Mouse (Mus musculus) ES-E14 (cell line): ENCODE measurements around the gene Gtf2f1. TPM values are rescaled to one million over a fixed set of nuclear protein-coding genes. Genes with fewer than 3 reads are reported as not detected.

ENCODE experiments used
- DNase-seq: peaks from one replicate; pipeline ENCODE4 v3.0.0-alpha.2; 2013; ENCODE audit warnings: low read depth, low spot score
- H3K27ac ChIP-seq: 2 replicates; pipeline ENCODE4 v1.5.1; 2012; ENCODE audit warnings: low read depth, mild to moderate bottlenecking, low read length, moderate library complexity, mixed read lengths; ENCODE audit not compliant: poor library complexity, insufficient read depth, severe bottlenecking
- H3K36me3 ChIP-seq: 2 replicates; pipeline ENCODE4 v1.6.1; 2012; ENCODE audit warnings: mild to moderate bottlenecking, low read length, moderate library complexity, mixed read lengths; ENCODE audit not compliant: control insufficient read depth, poor library complexity, insufficient read depth, severe bottlenecking
- H3K4me1 ChIP-seq, 2 experiments: fragments of 150-350 bp in 1 of 2; sonication (generic) in 1 of 2; 2 replicates each; pipeline ENCODE4 v1.6.1; 2012; ENCODE audit warnings: low read length in 2 of 2, mild to moderate bottlenecking in 1 of 2, mixed read lengths in 1 of 2; ENCODE audit not compliant: control insufficient read depth in 2 of 2, insufficient read depth in 2 of 2, poor library complexity in 1 of 2
- H3K4me3 ChIP-seq, 2 experiments: fragments of 150-350 bp in 1 of 2; sonication (generic) in 1 of 2; 2 replicates each; pipeline ENCODE4 v1.5.1; 2012; ENCODE audit warnings: low read length in 2 of 2, low read depth in 1 of 2, mild to moderate bottlenecking in 1 of 2, mixed read lengths in 1 of 2; ENCODE audit not compliant: insufficient read depth in 1 of 2, poor library complexity in 1 of 2, severe bottlenecking in 1 of 2
- H3K9ac ChIP-seq: 2 replicates; pipeline ENCODE4 v1.6.1; 2012; ENCODE audit warnings: low read depth, mild to moderate bottlenecking, low read length, mixed read lengths; ENCODE audit not compliant: poor library complexity, insufficient read depth, severe bottlenecking
- H3K9me3 ChIP-seq: fragments of 150-350 bp; sonication (generic); 2 replicates; pipeline ENCODE4 v1.6.1; 2012; ENCODE audit warnings: low read depth, mild to moderate bottlenecking, low read length; ENCODE audit not compliant: control insufficient read depth, insufficient read depth
- CHD2 ChIP-seq: IDR thresholded peaks from 2 replicates; pipeline ENCODE4 v1.6.1; 2014; ENCODE audit warnings: mild to moderate bottlenecking, low read depth, low read length, inconsistent platforms
- HCFC1 ChIP-seq: IDR thresholded peaks from 2 replicates; pipeline ENCODE4 v1.6.1; 2012; ENCODE audit warnings: low read length, inconsistent platforms, borderline replicate concordance; ENCODE audit not compliant: insufficient read depth
- MAFK ChIP-seq: IDR thresholded peaks from 2 replicates; pipeline ENCODE4 v1.6.1; 2014; ENCODE audit warnings: mild to moderate bottlenecking, low read depth, low read length, inconsistent platforms; ENCODE audit not compliant: insufficient read depth
- ZC3H11A ChIP-seq: IDR thresholded peaks from 2 replicates; pipeline ENCODE4 v1.6.1; 2012; ENCODE audit warnings: low read depth, mild to moderate bottlenecking, inconsistent platforms, low read length, borderline replicate concordance
- ZNF384 ChIP-seq: IDR thresholded peaks from 2 replicates; pipeline ENCODE4 v1.6.1; 2012; ENCODE audit warnings: low read depth, low read length, inconsistent platforms
- in situ Hi-C, 2 experiments: fragments of 600-800 bp; cut with MboI; formaldehyde crosslinking; loops; one replicate each; pipeline ENCODE4 v1.15.1; 2025; ENCODE audit warnings: low sequenced_read_pairs in 2 of 2, inconsistent platforms in 1 of 2; ENCODE audit not compliant: unreplicated experiment in 2 of 2
- total RNA-seq: library from RNA; depleted of rRNA; stranded (reverse); fragments of 300-350 nt; gene quantifications from 2 replicates; pipeline ENCODE4 v1.2.3, GENCODE M21; 2012

Gtf2f1 gene
- total RNA-seq, 1 experiment = 101 TPM

DNA sequence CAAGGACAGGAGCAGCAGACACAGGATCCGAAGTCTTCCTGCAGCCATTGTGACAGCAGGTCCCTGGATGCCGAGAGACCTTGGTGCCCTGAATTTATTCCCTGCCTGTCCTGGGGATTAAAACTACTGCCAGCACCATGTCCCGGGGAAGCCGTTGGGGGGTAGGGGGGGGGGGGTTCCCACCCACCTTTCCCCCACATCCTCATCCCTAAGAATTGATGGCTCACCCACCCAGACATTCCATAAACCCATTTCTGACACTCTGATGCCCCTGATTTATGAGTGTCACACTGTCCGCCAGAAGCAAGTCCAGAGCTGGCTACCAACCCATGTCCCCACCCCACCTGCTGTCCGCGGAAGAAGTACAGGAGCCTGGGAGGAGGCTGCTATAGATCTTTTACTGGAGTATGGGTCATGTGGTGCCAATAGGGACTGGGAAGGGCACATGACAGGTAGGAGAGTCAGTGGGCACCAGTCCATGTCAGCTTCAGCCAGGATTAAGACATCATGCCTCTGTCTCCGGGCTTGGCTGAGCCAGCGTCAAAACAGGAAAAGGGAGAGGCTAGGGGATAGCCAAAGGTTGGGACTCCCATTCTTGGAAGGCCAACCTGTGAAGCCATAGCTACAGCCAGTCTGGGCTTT, 11.0 kb downstream of the Gtf2f1 start, which contains the start of gene Pspn:
TSS of gene Pspn (minus strand) at position 51 of the 642 bp plus-strand sequence.
- no peak within 1 kb of the TSS for H3K4me3 ChIP-seq
- H3K4me1 ChIP-seq = peaks cover 0 to 7% of the 10 kb centered on the region in 2 experiments; a peak in 1 of 4 replicates
- H3K9me3 ChIP-seq = no peaks in the 10 kb centered on the region
- no peak for DNase-seq
- H3K9ac ChIP-seq = no peak within 1 kb of the TSS
- in situ Hi-C loops = no loop called here
- H3K36me3 ChIP-seq = peaks cover 41% of the 10 kb centered on the region
- no peak for TF ChIP-seq MAFK
- TF ChIP-seq HCFC1 = no peak
- no peak for TF ChIP-seq ZNF384
- TF ChIP-seq CHD2 = no peak
- no peak for TF ChIP-seq ZC3H11A
- H3K27ac ChIP-seq = no peak within 1 kb of the TSS

DNA sequence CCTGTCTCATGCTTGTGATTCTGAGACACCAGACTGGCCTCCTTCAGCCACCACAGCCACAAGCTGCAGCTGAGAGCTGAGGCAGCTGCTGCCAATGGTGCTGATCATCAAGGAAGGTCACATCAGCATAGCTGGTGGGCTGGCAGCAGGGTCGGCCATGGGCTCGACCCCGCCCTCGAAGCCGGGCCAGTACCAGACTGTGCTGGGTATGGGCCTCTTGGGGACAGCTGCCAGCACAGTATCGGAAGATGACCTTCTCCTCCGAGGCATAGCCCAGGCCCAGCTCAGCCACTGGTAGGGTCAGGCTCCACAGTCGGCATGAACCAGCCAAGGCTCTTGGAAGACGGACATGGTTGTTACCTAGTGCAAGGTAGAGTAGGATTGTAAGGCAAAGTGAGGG, 11.7 kb downstream of the Gtf2f1 start:
- in situ Hi-C loops = no loop called here
- peaks cover 44% of the 10 kb centered on the region for H3K36me3 ChIP-seq
- TF ChIP-seq ZNF384 = no peak
- no peak for TF ChIP-seq CHD2
- no peak for TF ChIP-seq ZC3H11A
- TF ChIP-seq MAFK = no peak
- no peak for TF ChIP-seq HCFC1

DNA sequence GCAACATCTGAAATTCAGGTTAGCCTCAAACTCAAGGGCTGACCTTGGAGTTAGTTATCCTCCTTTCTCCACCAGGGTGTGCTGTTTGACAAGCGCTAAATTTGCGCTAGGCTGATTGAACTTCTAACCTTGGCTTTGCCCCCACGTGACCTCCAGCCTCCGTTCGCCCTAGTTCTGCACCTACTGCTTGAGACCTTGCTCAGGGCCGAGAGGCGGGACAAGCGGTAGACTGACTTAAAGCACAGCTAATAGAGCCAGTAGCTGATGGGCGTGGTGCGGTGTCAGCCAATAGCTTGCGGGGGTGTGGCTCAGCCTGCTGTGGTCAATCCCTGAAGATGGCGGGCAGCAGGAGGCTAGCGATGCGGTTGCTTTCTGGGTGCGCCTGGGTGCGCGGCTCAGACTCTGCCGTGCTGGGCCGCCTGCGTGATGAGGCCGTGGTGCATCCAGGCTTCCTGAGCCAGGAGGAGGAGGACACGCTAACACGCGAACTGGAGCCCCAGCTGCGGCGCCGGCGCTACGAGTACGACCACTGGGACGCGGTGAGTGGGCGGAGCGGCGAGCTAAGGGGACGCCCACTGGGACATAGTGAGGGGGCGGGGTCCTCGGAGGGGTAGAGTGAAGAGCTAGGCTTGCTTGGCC, 13.9 kb downstream of the Gtf2f1 start, which contains the start of gene Alkbh7:
TSS of gene Alkbh7 (plus strand) at position 311 of the 639 bp plus-strand sequence.
- H3K9me3 ChIP-seq = no peaks in the 10 kb centered on the region
- peaks cover 0 to 10% of the 10 kb centered on the region in 2 experiments; a peak in 1 of 4 replicates for H3K4me1 ChIP-seq
- no peak within 1 kb of the TSS; the same call in 1 of the 2 replicates for H3K27ac ChIP-seq
- peak; percentile 99 for DNase-seq
- in situ Hi-C loops = no loop called here
- peak within 1 kb of the TSS; percentile 81 for H3K9ac ChIP-seq
- peaks cover 51% of the 10 kb centered on the region for H3K36me3 ChIP-seq
- peak; percentile 70; the same call in 1 of the 2 replicates for TF ChIP-seq ZC3H11A
- TF ChIP-seq ZNF384 = no peak
- TF ChIP-seq HCFC1 = peak; percentile 49; the same call in 1 of the 2 replicates
- no peak for TF ChIP-seq MAFK
- peak; percentile 83 for TF ChIP-seq CHD2
- peak within 1 kb of the TSS; percentile 86 to 95 for H3K4me3 ChIP-seq

More for the DNA sequence above, 11.7 kb downstream of the Gtf2f1 start:
- DNase-seq = no peak
- Histone ChIP-seq H3K4me3 (no peak overlapping the region), H3K9me3 (no peaks in the 10 kb centered on the region), H3K27ac (no peak overlapping the region), H3K4me1 (peaks cover 0 to 7% of the 10 kb centered on the region in 2 experiments; a peak in 1 of 4 replicates), H3K9ac (no peak overlapping the region)

DNA sequence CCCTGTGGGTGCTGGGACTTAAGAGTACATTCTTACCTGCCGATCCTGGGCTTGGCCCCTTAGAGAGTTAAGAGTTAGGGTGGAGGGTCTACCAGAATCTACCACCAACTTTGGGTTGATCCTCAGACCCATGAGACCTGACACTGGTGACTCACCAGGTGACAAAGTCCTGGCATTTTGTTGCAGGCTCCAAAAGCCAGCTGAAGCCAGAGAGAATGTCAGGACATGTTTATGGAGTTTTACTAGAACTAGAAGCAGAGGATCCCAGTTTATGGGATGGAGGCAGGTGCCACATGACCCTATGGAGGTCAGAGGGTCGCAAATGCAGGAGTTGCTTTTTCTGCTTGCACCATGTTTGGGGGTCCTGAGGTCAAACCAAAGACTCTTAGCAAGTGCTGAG, 14.6 kb downstream of the Gtf2f1 start:
- no peak overlapping the region for H3K9ac ChIP-seq
- no peak overlapping the region for H3K4me3 ChIP-seq
- in situ Hi-C loops = no loop called here
- no peak for TF ChIP-seq ZC3H11A
- no peak for TF ChIP-seq ZNF384
- TF ChIP-seq MAFK = no peak
- no peak for TF ChIP-seq HCFC1
- no peak for TF ChIP-seq CHD2
- H3K4me1 ChIP-seq = peaks cover 0 to 10% of the 10 kb centered on the region in 2 experiments; a peak in 1 of 4 replicates
- H3K27ac ChIP-seq = no peak overlapping the region
- H3K36me3 ChIP-seq = peaks cover 54% of the 10 kb centered on the region
- no peaks in the 10 kb centered on the region for H3K9me3 ChIP-seq
- DNase-seq = no peak
